Mouse (Mus musculus) heart, postnatal 0 days (tissue): ENCODE results near the gene Exog.

Experiments used
- CTCF ChIP-seq: IDR thresholded peaks from 2 replicates; pipeline ENCODE4 v1.5.1; 2016; ENCODE audit warnings: antibody characterized with exemption, control low read depth, low read depth
- EP300 ChIP-seq: IDR thresholded peaks from 2 replicates; pipeline ENCODE4 v1.6.1; 2016; ENCODE audit warnings: antibody characterized with exemption, low read depth

DNA sequence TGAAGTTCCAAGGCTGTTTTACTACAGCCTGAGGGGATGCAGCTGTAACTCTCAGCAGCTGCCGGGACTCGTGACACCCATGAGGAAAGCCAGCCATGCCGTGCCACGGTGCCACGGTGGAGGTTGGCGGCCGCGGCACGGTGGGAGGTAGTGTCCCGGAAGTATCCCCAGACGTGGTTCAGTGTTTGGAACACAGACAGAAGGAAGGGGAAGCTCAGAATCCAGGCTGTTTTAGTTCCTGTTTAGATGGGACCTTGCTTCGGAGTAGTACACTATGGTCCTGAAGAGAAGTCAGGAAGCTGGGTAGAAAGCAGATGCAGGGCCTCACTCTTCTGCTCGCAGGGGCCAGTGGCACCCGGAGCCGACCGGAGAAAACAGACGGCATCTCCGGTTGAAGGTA lies 26.7 kb upstream of the Exog start:
- TF ChIP-seq CTCF, result no peak
- TF ChIP-seq EP300, result no peak
